Mouse (Mus musculus) frontal cortex, postnatal 10 days (tissue): ENCODE results near the gene 1520401A03Rik.
"Not testable (repeated sequence)": the region's sequence is repeated elsewhere in the genome, so short reads cannot be mapped to it uniquely, and the experiment has no call there.

ENCODE experiments used
- DNase-seq, 2 experiments: peaks; one replicate each; pipeline ENCODE4 v3.0.0; 2022; ENCODE audit warnings: low spot score in 2 of 2, mixed read lengths in 1 of 2

Gene 1520401A03Rik

DNA sequence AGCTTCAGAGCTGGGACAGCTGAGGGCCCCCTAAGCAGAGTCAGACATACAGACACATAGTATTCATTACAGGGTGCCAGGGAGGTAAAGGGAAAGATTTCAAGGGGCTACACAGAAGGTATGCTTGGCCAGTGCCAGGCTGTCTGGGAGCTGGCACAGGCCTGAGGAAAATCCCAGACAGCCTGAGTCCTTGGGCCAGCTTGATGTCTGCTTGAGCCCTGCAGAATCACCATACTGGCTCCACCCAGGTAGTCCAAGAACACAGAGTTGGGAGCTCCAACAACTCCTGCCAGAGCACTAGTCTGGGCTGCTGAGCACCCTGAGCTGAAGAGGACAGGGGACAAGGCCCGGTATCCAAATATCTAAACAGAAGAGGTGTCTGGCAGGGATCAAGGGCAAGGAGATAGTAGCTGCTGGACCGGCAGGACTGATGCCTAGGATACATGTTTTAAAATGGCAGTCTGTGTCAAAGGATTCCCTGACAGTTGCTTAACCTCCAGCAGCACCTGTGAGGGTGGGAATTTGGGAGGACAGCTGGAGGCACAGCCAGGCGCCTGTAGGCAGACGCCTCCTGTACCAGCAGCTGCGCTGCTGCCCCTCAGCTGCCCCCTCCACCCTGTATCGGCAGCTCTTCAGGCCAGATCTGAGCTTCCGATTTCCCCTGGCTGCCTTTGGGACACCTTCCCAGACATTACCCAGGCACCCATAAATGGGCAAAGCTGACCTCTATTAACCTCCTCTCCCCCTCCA lies at the start of gene 1520401A03Rik:
Gene 1520401A03Rik (minus strand): TSS at position 408 of the 750 bp plus-strand sequence.
- DNase-seq, result no peak

DNA sequence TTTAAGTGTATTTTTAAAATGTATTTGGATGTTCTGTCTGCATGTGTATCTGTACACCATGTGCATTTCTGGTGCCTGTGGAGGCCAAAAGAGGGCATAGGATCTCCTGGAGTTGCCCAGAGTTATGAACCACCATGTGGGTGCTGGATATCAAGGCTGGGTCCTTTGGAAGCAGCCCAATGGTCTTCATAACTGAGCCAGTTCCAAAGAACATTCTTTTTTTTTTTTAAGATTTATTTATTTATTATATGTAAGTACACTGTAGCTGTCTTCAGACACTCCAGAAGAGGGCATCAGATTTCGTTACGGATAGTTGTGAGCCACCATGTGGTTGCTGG lies 49.6 kb upstream of the 1520401A03Rik start:
- not testable (repeated sequence) for DNase-seq

DNA sequence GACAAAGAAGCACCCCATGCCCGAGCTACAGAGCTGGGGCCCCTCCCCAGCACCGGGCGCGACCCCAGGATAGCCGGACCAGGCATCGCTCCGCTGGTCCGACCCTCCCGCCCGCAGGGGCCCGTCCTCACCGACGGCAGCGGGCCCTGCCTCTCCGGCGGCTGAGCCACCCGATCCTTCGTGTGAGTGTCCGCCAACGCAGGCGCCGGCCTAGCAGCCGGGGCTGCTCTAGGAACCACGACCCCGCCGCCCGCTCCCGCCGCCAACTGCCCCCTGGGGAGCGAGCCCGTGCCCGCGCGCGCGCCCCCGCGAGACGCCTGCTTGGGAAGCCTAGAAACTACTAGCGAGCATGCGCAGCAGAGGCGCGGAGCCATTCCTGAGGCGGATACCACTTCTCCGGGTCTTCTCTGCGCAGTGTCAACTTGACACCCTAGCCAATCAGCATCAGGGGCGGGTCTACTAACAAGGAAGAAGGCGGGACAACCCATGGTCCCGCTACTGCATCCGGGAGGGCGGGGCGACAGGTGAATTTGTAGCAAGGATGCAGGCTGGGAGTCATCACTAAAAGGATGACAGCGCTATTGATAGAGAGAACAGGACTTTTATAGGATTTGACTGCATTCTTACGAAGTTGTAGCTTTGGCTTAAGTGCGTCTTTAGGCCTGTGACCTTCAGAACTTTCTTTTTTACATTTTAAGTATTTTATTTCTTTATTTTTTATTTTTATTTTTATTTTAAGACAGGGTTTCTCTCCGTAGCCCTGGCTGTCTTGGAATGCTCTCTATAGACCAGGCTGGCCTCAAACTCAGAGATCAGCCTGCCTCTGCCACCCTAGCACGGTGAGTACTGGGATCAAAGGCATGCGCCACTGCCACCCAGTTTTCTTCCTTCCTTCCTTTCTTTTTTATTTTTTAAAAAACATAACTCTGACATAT lies 49.0 kb upstream of the 1520401A03Rik start, which contains the start of gene Flywch1:
Gene Flywch1 (minus strand): TSS at position 319 of the 935 bp plus-strand sequence.
- DNase-seq, result peak; percentile 98

DNA sequence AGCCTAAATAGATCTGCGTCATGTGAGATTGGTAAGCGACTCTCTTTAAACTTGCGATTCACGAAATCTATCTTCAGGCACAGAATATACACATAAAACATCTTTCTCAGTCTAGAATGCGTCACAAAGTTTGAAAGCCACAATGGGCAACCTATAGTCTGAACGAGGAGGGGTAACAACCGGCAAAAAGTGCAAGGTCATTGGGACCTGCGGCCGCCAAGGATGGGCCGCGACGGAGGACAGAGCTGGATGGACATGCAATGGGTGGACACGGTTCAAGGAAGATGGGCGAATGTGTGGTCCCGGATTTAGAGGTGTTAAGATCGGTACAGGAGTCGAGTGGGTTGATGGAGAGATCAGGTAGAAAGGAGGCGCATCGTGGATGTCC lies 48.3 kb upstream of the 1520401A03Rik start:
- DNase-seq, result peak in 1 of 2 experiments; percentile 38

DNA sequence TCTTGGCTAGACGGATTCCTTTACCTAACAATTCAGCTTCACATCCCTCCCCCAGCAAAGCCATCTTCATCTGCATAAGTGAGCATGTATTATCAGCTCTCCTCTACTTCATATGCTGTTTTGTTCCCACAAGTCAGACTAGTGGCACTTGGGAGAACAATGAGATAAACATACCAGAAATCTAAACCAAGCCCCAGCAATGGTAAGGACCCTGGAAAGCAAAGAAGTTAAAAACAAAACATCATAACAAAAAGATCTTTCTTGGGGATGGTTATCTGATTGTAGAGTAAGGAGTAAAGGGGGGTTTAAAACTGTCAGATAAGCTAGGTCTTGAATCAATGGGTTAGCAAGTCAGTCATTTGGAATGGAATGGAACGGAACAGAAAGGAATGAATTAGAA lies 47.9 kb upstream of the 1520401A03Rik start:
- DNase-seq, result no peak

DNA sequence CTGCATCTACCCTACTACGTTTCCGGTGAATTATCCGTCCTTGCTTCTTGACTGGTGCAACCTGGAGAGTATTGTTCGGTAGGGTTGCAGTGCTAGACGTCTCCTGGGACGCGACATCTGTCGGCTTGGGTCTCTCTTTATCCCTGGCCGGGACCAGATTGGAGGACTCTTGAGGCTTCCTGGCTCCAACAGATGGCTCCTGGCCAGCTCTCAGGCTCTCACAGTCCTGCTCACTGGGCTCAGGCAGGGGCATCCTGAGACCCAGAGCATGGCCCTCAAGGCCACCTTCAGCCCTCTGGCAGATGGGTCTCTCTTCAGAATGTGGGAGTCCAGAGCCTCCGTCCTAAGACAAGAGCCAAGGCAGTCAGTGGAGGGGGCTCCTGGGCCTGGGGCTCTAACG lies 40.4 kb upstream of the 1520401A03Rik start:
- no peak for DNase-seq

DNA sequence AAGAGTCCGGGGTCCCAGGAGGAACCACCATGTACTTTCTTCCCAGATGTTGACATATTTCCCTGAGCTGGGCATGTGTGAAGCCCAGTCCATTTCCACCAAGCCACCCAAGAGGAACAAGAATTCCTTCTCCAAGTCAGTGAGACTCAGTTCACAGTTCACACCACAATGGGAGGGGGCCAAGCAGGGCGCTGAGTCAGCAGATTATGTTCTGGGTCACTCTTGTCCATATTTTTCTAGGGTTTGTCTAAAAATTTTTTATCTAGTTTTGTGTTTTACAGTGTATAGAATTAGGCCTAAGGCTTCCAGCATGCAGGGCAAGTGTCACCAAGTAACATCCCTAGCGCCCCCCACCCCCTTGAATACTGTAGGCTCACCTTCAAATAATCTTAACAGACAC lies 38.6 kb upstream of the 1520401A03Rik start:
- no peak for DNase-seq

DNA sequence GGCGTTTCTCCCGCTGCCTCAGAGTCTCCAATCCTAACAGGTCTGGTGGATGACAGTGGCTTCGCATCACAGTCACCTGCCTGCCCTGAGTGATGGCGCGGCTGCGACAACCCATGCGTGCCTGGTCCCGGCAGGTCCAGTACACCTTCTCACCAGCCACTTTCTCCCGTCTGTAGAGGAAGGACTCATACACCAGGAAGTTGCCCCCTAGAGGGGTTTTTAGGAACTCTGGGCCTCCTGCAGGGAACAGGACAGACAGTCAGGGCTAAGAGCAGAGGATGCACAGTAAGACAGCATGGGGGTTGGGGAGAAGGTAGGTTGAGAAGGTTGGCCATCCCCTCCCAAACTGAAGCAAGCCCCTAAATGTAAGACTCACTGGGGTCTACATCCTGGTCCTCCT lies 37.6 kb upstream of the 1520401A03Rik start:
- DNase-seq, result no peak

DNA sequence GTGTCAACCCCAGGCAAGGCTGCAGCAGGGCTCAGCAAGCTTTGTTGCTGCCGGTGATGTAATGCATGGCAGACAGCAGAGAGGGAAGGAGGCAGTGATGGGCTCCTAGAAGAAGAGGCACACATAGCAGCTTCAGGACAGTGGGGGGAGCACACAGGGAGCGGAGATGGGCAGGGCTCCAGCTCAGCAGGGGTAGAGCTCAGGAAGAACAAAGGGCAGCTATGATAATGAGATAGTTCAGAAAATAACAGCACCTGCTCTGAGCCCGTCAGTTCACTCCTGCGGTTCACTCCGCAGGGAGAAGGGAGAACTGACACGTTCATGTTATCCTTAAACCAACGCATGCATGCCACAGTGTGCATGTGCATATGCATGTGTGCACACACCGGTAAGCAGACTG lies 36.2 kb upstream of the 1520401A03Rik start:
- DNase-seq, result no peak

DNA sequence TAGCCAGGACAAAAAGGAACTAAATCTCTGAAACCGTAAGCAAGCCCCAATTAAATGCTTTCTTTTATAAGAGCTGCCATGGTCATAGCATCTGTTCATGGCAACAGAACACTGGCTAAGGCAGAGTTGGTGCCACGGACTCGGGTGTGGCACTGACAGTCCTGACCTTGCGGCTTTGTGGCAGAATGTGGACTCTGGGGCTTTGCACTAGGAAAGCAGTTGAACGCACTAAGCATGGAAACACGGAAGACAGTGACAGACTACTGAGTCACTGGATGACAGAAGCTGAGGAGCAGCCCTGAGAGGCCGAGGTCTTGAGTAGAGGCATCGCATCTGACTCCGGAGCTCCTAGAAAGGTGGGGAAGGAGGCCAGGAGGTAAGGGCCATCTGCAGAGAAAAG lies 35.0 kb upstream of the 1520401A03Rik start:
- DNase-seq, result no peak

DNA sequence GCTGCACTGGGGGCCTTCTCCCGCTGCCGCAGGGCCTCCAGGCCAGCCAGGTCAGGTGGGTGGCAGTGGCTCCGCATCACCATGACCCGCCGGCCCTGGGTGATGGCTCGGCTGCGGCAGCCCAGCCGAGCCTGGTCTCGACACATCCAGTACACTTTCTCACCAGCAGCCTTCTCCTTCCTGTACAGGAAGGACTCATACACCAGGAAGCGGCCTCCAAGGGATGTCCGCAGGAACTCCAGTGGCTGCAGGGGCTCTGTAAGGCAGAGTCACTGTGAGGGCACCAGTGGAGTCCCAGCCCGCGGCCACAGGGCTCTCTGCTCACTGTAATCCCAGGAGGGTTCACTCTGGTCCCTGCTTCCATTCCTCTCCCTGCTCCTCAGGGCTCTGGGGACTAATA lies 33.1 kb upstream of the 1520401A03Rik start:
- no peak for DNase-seq

DNA sequence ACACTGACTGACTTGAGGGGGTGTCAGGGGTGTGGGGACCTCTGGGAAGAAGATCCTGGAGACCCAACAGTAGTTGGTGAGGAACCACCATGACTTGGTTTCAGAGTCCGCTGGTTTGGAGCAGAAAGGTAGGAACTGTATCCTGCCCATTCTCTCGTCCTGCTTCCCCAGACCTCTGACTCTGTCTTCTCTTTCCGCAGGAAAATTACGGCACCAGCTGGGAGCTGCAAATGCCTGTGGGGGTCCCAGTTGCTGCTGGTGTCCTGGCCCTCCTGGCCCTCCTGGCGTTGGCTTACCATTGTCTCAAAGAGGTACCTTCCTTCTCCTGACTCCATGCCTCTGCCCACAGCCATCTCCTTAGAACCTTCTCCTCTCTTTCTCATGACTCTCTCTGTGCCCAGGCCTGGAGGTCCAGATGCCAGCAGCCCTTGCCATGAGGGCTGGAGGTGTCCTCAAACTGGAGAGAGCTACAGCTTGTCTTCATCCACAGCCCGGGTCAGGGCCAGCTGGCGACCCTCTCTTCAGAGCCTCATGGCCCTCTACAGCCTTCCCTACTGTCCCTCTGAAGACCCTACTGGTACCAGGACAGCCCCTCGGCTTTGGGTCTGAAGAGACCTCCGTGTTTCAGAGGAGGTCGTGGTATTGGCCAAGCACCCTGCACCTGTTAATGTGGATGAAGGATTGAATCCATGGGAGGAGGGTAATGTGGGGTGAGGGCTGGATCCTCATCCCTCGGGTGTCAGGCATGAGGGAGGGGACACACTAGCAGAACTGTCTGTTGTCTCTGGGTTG lies 27.0 kb upstream of the 1520401A03Rik start:
- no peak for DNase-seq

DNA sequence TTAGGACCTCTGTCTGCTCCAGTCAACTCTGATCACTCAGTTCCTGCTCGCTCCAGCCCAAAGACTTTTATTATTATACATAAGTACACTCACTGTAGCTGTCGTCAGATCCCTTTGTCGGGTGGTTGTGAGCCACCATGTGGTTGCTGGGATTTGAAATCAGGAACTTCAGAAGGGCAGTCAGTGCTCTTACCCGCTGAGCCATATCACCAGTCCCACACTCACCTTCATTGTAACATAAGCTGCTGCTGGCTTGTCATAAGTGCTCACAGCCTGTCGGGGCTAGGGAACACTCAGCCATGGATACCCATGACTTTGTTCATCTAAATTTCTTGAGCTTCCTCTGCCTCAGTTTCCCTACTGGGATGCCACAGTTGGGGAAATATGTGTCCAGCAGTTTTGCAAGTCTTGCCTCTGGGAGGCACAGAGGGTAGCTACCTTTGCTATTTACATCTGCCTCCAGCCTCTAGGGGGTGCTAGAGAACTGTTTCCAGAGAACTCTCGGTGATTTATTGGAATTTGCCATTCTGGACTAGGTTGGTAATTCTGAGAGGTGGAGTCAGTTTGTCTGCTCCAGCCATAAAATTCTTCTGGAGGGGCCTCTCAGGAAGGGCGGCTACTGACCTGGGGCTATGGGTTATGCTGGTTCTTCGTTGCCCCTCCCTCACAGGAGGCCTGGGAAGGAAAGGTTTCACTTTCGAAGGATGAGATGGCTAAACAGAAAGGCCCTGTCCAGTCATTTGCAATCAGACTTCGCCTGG lies 26.2 kb upstream of the 1520401A03Rik start:
- DNase-seq, result no peak

DNA sequence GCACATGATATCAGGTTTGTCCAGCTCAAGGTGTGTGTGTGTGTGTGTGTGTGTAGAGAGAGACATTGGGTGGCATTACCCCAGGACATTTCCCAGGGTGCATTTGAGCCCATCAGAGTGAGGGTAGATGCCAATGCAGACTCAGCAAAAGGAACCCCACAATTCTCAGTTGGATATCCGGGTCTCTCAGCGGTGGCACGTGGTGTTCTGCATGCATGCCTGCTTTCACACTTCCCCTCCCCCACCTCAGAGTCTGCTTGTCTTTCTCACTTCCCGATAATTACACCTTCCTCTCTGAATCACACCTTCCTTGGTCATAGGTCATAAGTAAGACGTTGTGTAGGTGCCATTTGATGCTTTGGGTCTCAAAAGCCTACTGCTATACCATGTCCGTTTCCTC lies 25.4 kb upstream of the 1520401A03Rik start:
- DNase-seq, result no peak

DNA sequence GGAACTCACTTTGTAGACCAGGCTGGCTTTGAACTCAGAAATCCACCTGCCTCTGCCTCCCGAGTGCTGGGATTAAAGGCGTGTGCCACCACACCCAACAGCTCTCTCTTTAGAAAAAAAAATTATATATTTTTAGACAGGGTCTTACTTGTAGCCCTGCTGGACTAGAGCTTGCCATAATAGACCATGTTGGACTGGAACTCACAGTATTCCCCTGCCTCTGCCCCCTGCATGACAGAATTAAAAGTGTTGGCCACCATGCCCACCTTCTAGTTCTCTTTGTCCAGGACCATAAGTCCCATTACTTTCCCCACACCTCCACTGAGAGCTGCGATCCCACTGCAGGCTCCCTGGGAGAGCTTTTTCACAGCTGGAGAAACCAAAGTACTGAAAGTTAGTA lies 24.9 kb upstream of the 1520401A03Rik start:
- DNase-seq, result no peak

DNA sequence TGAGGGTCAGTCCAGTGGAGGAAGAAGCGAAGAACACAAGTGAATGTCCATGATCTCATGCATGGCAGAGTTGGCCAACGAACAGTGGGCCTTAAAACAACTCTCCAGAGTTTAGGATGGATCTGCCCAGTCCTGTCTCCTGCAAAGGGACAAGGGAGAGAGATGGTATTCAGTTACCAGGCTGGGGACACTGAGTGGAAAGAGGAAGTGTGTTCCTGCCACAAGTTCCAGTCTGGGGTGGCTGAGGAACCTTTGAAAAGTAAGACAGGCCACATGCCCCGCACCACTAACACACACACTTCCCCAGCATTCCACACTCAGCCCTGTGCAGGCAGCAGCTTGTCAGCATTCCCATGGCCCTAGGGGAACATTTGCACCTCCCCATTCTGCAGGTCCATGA lies 24.2 kb upstream of the 1520401A03Rik start:
- no peak for DNase-seq

DNA sequence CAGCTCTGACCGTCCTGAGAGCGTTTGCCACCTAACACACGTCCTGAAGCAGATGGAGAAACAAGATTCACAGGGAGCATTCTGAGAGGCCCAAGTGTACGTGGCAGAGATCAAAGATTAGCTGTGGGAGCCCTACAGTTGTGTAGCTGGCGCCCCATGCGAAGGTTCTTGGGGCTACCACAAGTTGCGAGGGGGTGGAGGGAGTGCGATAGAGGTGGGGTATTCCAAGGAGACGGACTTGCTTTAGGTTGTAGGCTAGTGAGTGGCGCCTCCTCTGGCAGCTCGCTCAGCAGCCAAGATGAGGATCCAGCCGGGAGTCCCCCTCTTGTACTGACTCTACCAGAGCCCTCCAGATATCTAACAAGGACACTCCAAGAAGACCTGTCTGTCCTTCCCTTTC lies 23.7 kb upstream of the 1520401A03Rik start:
- DNase-seq, result no peak

DNA sequence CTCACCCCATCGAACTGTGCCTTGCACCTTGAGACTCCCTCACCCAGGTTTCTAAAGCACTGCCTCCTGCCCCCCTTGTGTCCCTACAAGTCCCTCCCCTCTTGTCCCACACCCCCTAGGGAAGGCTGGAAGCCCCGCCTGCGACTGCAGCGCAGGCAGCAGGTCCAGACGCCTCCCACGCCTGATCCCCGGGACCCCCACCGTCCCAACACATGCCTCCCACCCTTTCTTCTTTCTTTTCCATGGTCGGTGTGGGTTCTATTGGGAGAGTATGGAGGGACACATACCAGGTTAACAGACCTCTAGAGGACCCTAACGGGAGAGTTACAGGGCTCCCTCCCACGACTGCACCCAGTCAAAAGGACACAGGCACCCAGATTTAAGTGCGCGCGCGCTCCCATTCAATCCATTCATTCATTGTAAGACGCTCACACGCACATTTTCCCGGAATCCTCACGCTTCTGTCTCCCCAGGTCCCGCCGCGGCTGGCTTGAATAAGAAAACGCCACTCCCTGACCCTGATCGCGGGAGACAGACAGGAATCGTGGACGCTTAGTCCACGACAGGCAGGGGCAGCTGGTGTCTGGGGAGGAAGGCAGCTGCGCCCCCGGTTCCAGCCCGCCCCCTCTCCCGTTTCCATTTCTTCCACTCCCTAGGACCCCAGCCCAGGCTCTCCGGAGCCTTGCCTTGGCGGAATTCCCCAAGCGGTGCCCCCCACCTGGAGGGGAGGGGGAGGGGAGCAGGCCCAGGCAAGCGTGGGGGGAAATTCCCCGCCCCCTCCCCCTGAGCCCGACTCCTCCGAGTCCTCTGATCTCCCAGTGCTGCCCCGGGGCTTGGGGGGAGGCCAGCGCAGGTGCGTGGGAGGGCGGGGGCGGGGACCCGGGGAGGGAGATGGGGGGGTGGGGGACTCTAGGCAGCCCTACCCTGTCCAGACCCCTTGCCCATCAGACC lies 23.0 kb upstream of the 1520401A03Rik start, which contains the start of gene Kremen2:
Gene Kremen2 (minus strand): TSS at position 533 of the 951 bp plus-strand sequence.
- no peak for DNase-seq

DNA sequence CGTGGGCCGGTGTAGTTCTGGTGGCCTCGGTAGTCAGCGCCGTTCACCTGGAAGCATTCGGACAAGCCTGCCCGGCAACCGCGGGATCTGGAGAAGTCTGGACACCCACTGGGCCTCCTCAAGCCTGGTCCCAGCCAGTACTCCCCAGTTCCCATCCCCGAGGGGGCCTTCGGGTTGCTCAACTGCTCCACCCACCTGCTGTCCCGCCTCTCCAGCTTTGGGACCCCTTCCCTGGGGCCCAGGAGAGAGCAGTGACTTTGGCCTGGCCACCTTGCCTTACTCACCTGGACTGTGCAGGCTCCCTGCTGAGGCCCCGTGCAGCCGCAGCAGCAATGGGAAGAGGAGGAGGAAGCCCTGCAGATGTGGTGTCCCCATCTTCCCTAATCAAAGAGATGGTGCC lies 22.1 kb upstream of the 1520401A03Rik start:
- DNase-seq, result no peak

DNA sequence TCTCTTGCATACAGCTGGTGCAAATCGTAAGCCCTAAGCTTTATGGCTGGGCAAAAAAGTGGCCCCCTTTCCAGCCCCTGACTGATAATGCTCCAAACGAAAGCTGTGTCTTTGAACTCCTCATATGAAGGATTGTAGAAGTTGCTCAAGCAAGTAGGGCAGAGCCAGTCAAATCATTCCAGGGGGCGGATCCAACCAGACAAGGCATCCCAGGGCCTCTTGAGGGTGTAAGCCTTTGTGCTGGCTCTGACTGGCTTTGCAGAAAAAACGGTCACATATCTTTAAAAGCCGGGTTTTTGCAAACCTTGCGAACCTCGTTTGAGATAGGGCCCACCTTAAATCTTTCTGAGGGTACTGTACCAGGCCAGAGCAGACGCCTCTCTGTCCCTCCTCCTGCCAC lies 21.5 kb upstream of the 1520401A03Rik start:
- no peak for DNase-seq
